Mouse (Mus musculus) c-Kit-positive CD71-positive TER-119-positive erythroid progenitor cells, embryonic 14.5 days (primary cell): ENCODE measurements around the gene Hist1h3f.
A peak's percentile ranks its signal among the peaks of the same experiment; 100 is the strongest.
"Not testable (repeated sequence)": the region's sequence is repeated elsewhere in the genome, so short reads cannot be mapped to it uniquely, and the experiment has no call there.

Source experiments
- DNase-seq: peaks from one replicate; pipeline ENCODE4 v3.0.0-alpha.2; 2013; ENCODE audit warnings: low spot score

Gene Hist1h3f

DNA sequence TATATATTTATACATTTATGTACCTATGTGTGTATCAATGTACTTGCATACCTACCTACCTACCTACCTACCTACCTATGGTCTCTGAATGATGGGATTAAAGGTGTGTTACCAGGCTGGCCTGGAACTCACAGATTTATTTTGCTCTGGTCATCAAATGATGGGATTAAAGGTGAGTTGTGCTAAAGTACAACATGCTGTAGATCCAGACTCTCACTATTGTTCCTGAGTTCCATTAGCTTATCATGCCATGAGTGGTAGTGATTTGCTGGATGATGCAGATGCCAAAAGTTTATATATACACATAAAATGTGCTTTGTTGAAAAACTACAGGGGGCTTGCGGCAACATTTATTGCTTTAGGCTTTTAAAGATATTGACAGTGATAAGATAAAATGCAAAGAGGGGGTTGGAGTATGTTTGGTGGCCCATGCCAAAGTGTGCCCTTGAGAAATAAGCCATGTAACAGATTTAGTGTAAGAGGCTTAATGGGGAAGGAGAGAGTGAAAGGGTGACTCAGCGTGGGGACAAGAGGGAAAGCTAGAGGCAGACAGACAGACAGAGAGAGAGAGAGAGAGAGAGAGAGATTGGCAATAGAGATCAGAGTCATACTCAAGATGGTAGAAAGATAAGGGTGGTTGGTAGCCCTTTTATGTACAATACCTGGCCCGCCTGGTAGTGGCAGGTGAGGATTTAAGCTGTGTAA, 6.7 kb upstream of the Hist1h3f start:
- DNase-seq: no peak

DNA sequence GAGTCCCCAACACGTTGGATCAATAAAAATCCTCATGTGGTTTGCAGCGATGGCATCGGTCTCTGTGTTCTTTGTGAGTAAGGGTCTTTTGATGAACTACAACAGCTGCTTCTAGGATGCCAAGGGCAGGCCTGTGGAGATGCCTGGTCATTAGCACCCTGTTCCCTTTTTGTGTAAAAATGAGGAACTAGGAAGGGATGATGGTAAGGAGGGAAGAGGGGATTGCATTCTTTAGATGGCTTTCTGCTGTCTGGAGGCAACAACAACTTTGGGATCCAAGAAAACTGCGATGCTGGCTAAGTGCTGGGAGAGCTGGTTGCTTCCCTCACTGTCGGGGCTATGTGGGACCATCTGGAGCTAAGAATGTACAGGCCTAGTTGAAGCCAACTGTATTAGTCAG, 5.6 kb upstream of the Hist1h3f start:
- DNase-seq: no peak

DNA sequence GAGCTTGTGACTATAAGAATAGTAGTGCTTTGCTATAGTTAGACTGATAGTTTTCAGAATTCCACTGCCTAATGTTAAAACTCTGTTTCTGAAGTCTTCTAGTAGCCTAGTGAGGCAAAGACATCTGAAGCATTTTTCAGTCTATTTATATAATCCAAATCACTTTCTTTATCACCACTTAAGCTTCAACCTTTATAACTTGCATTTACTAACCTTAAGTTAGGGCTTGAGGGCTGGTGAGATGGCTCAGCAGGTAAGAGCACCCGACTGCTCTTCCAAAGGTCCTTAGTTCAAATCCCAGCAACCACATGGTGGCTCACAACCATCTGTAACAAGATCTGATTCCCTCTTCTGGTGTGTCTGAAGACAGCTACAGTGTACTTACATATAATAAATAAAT, 4.0 kb upstream of the Hist1h3f start:
- not testable (repeated sequence) for DNase-seq

DNA sequence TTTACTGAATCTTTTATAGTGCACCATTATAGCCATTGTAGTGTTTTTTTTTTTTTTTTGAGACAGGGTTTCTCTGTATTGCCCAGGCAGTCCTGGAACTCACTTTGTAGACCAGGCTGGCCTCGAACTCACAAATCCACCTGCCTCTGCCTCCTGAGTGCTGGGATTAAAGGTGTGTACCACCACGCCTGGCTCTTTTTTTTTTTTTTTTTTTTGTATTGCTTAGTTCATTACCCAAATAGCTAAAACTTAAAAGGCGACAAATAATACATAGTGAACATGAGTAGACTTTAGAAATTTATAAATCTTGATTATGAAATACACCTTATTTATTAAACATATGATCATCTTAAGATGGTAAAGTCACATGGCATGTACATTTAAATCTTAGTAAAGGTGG, 2.4 kb upstream of the Hist1h3f start:
- DNase-seq: no peak

DNA sequence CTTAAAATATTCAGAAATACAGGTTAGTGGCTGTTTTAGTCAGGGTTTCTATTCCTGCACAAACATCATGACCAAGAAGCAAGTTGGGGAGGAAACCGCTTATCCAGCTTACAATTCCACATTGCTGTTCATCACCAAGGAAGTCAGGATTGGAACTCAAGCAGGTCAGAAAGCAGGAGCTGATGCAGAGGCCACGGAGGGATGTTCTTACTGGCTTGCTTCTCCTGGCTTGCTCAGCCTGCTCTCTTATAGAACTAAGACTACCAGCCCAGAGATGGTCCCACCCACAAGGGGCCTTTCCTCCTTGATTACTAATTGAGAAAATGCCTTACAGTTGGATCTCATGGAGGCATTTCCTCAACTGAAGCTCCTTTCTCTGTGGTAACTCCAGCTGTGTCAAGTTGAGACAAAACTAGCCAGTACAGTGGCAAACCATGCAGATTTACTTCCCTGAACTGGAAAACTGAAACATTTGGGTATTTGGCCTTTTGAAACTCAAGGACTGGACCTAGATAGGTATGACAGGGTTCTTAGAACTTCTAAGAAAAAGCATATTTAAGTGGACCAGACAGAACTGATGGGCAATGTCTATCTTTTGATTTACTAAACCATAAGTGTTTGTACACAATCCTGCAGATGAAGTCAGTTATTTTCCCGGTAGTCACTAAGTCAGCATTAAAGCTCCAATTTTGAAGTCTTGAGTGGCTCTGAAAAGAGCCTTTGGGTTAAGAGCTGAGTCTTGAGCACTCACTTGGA, 1.4 kb upstream of the Hist1h3f start:
- DNase-seq: peak; percentile 76

DNA sequence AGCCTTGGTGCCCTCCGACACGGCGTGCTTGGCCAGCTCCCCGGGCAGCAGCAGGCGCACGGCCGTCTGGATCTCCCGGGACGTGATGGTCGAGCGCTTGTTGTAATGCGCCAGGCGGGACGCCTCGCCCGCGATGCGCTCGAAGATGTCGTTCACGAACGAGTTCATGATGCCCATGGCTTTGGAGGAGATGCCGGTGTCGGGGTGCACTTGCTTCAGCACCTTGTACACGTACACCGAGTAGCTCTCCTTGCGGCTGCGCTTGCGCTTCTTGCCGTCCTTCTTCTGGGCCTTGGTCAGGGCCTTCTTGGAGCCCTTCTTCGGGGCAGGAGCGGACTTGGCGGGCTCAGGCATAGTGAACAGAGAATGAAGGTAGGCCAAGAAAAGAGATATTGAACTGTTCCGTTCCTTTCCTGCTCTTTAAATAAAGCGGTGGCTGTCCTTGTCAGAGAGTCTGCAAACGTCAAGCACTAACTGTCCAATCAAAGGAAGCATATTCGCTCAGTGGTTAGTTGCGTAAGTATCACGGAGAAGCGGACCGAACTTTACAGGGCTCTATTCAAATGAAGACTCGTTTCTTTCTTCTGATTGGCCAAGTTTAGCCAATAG, 749 bp upstream of the Hist1h3f start, which contains the start of gene Hist1h2bh:
Hist1h2bh (minus strand) TSS at position 394 of the 609 bp plus-strand sequence.
- DNase-seq: peak; percentile 97

DNA sequence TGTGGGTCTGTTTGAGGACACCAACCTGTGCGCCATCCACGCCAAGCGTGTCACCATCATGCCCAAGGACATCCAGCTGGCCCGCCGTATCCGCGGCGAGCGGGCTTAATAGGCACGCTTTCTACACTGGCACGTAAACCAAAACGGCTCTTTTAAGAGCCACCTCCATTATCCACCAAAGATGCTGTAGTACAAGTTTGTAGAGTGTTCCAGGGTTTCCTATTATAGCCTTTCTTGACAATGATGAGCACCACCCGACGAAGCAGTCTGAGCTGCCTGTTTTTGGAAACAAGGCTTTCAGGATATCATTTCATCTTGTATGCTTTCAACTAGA, 902 bp downstream of the Hist1h3f start:
- DNase-seq: not testable (repeated sequence)

DNA sequence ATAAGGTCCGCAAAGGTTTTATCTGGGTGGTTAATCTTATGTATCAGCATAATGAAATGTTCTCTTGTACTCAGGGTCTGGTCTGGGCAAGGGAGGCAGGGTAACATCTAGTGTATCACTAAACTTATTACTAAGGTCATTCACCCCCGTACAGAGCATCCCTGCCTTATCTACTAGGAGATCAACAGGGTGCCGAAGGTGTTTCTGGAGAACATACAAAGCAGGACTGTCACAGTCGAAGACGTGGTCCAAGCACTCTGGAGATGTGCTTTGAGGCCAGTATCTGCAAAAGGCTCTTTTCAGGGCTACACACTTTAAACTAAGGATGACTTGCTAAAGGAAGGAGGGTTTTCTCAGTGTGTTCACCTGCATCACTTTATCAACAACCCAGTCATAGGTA, 2.8 kb downstream of the Hist1h3f start:
- no peak for DNase-seq

DNA sequence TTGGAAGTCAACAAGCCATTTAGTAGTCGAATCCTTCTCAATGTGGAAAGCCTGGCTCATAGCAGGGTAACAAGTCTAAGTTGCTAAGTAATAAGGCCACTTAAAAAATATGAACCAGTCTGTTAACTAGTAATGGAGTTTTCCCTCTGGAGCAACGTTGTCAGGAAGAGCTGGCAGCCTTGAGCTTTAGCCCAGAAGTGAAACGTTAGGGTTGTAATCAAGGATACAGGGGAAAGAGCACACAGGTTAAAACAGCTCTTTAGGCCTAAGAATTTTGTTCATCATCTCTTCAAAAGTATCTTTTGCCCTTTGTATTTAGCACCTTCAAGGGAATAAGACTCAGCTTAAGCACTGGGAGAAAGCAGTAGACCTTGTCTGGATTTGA, 6.9 kb downstream of the Hist1h3f start:
- DNase-seq: peak; percentile 77

DNA sequence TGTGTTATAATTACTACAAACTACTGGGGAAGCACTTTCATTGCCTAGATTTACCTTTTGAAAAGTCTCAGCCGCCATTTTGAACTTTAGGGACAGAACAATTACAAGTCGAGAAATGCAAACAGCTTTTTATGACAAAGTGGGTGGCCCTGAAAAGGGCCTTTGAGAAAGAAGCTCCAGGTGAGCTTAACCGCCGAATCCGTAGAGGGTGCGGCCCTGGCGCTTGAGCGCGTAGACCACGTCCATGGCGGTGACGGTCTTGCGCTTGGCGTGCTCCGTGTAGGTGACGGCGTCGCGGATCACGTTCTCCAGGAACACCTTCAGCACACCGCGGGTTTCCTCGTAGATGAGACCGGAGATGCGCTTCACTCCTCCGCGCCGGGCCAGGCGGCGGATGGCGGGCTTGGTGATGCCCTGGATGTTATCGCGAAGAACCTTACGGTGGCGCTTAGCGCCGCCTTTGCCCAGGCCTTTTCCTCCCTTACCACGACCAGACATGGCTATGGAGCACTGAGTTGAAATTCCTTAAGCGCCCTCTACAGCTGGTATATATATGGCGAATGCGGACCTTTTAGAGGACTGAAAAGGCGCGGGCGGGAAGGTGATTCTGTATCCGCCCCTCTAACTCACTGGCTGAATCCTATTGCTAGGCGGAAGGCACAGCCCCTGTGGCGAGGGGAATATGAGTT, 7.4 kb downstream of the Hist1h3f start, which contains the start of gene Hist1h4f:
Hist1h4f (minus strand) TSS at position 503 of the 689 bp plus-strand sequence.
- DNase-seq: peak; percentile 98

DNA sequence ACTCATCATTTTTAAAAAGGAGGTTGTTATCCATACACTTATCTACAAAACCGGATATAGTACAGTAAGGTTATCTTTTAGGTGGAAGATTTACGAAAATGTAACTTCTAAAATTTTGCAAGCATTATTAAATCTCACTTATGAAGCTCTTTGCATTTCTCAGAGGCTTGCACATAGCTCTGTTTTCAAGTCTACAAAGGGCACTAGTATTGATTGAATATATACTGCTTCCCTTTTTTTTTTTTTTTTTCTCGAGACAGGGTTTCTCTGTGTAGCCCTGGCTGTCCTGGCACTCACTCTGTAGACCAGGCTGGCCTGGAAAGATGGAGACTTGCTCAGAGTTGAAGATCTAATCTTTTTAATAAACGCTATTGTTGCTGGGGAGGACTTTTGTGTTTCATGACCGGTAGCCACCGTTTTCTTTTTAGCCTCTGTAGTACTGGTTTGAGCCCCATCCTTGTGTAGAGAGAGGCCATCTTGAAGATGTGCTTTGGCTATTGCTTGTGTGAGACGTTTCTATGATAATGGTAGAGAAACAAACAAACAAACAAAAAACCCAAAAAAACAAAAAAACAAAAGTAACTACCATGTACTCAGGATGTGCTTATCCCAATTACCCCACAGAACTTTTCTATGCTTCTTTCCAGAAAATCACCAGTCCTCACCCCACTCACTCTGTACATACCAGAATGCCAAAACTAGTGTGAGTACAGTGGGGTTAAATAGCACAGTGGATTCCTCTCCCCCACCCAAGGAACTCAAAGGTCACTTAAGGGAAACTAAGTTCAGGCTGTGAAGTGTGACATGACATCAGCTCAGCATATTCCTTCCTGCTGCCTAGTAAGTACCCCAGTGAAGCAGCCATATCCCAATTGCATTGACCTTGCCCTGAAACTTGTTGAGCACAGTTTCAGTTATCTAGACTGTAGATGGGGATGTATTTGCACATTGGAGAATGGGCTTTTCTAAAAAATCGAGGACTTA, 8.4 kb downstream of the Hist1h3f start:
- no peak for DNase-seq

DNA sequence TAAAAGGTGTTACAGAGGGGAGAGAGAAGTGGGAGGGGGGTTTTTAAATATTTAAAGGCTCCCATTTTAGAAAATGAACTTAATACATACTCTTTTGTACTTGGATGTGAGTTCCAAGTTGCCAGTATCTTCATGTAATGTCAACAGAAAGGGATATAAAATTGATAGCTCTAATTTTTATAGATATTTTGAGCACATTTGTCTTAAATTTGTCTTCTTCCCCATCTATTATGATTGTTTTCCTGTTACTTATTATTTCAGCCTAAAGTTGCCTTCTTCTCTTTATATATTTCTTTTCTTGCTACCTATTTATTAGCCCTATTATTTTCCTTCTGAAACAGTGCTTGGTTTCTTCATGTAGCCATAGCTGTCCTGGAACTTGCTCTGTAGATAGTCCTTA, 9.1 kb downstream of the Hist1h3f start, which contains the start of gene Hist1h1d:
Hist1h1d (plus strand) TSS at position 301 of the 400 bp plus-strand sequence.
- no peak for DNase-seq

DNA sequence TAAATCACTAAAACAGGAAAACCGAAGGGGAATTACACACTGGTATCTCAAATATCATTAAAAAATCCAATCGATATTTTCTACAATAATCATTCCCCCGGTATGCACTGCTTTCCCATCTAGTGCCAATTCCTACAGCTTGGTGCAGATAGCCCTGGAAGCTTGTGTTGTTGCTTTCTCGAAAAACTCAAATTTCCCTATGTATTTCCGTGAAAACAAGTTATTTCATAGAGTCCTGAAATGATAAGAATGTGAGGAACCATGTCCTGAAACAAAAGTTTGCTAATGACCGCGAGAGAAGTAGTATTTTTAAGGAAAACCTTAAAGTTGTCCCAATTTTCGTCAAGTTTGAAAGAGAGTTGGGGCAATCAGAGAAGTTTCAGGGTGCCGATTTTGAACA, 10.5 kb downstream of the Hist1h3f start:
- no peak for DNase-seq

DNA sequence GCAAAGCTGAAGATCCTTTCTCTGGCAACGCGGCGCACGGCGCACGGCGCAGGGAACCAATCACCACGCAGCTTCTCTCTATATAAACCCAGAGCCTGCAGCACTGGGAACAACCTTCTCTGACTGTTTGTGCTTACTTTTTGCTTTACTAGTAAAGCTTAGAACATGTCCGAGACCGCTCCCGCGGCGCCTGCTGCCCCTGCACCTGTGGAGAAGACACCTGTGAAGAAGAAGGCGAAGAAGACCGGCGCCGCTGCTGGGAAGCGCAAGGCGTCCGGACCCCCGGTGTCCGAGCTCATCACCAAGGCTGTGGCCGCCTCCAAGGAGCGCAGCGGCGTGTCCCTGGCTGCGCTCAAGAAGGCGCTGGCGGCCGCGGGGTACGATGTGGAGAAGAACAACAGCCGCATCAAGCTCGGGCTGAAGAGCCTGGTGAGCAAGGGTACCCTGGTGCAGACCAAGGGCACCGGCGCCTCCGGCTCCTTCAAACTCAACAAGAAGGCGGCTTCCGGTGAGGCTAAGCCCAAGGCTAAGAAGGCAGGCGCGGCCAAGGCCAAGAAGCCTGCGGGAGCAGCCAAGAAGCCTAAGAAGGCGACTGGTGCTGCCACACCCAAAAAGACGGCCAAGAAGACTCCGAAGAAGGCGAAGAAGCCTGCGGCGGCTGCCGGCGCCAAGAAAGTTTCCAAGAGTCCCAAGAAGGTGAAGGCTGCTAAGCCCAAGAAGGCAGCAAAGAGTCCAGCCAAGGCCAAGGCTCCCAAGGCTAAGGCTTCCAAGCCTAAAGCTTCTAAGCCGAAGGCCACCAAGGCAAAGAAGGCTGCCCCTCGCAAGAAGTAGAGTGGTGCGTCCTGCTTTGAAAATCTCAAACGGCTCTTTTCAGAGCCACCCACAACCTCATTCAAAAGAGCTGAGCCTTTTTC, 11.3 kb downstream of the Hist1h3f start:
- DNase-seq: peak; percentile 96

DNA sequence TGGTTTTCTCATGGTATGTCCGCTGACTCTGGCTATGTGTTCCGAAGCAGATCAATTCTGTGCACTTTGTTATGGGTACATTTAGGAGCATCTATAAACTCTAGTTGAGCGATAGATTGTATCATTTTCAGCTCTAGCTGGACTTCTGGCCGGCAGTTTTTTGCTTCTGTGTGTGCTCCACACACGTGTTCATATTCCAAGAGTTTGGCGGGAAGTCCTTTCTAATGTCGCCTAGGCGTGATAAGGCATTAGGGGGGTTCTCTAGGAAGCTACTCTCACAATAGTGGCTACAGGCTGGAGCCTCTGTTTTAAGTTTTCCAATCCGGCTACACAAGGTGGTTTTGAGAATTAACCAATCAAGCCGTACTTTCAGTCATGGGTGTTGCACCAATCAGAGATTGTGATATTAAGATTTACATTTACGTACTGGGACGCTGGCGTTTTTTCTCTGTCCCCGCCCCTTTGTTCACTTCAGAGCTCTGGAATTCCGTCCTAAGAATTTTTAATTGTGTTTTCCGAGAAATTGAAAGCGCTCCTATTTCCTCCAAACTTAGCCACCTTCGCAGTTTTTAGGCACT, 12.1 kb downstream of the Hist1h3f start:
- peak; percentile 92 for DNase-seq

DNA sequence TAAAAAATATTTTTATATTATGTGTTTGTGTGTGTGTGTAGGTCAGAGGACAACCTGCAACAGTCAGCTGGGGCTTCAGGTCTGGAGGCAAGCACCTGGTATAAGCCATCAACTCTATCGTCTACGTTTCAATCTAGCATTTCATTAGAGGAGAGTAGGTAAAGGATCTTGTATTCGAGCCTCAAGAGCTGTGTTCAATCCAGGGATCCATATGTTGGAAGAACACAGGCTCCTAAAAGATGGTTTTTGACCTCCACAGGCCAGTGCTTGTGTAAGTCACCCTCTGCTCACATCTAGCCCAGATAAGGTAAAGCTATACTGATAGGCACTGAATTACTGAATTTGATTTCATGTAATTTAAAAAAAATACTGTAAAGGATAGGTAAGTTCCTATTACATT, 13.1 kb downstream of the Hist1h3f start:
- no peak for DNase-seq

DNA sequence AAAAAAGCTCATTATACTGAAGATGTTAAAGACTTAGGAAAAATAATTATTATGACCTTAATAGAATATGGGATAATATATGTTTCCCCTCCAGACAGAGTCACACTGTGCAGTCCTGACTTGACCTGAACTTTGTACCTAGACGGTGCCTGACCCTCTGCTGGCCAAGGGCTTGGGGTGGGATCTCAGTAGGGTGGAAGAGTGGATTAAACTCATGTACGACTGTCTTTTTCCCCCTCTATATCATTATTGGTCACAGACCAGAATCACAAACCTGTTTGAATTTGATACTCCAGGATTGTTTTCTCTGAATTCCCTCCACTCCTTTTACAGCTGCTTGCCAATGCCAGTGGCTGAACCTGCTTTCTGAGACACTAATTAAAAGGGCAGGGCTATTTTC, 16.8 kb downstream of the Hist1h3f start:
- DNase-seq: not testable (repeated sequence)

DNA sequence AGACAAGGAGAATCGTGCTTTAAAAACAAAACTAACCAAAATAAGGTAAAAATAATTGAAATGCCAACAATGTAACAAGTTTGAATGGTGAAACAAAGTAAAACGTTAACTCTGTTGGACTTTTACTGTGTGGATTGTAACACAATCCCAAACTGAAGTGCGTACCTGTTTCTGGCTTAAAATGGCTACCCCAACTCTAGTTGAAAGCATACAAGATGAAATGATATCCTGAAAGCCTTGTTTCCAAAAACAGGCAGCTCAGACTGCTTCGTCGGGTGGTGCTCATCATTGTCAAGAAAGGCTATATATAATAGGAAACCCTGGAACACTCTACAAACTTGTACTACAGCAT, 17.7 kb downstream of the Hist1h3f start:
- DNase-seq: not testable (repeated sequence)

DNA sequence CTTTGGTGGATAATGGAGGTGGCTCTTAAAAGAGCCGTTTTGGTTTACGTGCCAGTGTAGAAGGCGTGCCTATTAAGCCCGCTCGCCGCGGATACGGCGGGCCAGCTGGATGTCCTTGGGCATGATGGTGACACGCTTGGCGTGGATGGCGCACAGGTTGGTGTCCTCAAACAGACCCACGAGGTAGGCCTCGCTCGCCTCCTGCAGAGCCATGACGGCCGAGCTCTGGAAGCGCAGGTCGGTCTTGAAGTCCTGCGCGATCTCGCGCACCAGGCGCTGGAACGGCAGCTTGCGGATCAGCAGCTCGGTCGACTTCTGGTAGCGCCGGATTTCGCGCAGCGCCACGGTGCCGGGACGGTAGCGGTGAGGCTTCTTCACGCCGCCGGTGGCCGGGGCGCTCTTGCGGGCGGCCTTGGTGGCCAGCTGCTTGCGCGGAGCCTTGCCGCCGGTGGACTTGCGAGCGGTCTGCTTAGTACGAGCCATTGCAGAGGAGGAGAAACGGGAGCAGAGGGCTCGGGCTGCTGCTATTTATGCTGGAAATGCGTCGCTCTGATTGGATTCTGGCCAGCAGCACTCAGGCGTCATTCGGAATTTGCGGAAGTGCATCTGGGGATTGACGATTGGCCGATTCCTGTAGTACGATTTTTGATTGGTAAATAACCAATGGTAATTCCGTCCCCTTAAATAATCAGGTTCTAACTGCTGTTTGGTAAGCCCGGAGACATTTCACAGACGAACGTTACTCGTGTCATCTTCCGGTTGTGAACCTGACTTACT, 18.2 kb downstream of the Hist1h3f start, which contains the start of gene Hist1h3e:
Hist1h3e (minus strand) TSS at position 487 of the 777 bp plus-strand sequence.
- DNase-seq: peak; percentile 97
